Mouse (Mus musculus): ENCODE results near the gene Il10. TPM values are rescaled to one million over a fixed set of nuclear protein-coding genes. Genes with fewer than 3 reads are reported as not detected.

The Il10 gene
- total and polyA plus RNA-seq, 3 experiments = 236 to 903 (median 389) TPM

DNA sequence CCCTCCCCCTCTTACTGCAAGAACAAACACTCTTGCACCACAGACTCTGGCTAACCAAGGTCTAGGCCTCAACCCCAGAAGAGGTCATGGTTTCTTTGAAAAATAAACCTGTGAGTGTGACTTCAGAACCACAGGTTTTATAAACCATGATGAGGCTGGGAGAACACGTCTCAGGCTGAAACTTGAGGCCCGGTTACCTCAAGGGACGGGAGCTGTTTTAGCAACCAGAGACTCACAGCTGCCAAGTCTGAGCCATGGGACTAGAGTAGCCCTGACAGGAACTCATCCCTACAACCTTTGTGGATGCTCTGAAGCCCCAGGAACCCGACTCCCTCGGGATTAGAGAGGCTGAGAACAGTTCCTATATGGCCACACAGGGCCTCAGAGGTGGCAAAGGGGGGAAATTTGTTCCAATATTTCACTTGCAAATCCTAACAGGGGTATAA is 29.7 kb downstream of the Il10 start (continued):
- TF ChIP-seq E2F4 (IDR thresholded peaks at IDR 0.05; ENCODE audit: insufficient replicate concordance, low read depth, low read length) (0 out of 2 replicates have a peak, but pooled peaks have one; percentile 38), SMC3 (IDR thresholded peaks at IDR 0.05; ENCODE audit: low read depth, low read length) (peak; percentile 3; the same call in 1 of the 2 replicates), ZMIZ1 (IDR thresholded peaks at IDR 0.05; ENCODE audit: low read depth, low read length) (peak; percentile 63), SIN3A (IDR thresholded peaks at IDR 0.05; ENCODE audit: low read length) (peak; percentile 76; the same call in 1 of the 2 replicates), IRF4 (IDR thresholded peaks at IDR 0.05; ENCODE audit: low read depth, low read length) (peak; percentile 81), MAFK (IDR thresholded peaks at IDR 0.05; ENCODE audit: insufficient replicate concordance, low read length) (peak; percentile 81; the same call in 1 of the 2 replicates), USF2 (conservative IDR thresholded peaks at IDR 0.05; ENCODE audit: low read depth, low read length) (no peak), MYC (IDR thresholded peaks at IDR 0.05; ENCODE audit: low read depth, low read length) (no peak; the same call in none of the 2 replicates), TCF12 (IDR thresholded peaks at IDR 0.05; ENCODE audit: low read depth, low read length) (peak; percentile 69), BHLHE40 (IDR thresholded peaks at IDR 0.05; ENCODE audit: low read depth, low read length) (peak; percentile 94), ZNF384 (IDR thresholded peaks at IDR 0.05; ENCODE audit: low read depth, low read length) (peak; percentile 65), CHD2 (IDR thresholded peaks at IDR 0.05; ENCODE audit: low read length) (peak; percentile 89), KAT2A (IDR thresholded peaks at IDR 0.05; ENCODE audit: insufficient replicate concordance, low read length) (0 out of 2 replicates have a peak, but pooled peaks have one; percentile 70), USF1 (IDR thresholded peaks at IDR 0.05; ENCODE audit: low read depth, low read length) (no peak), PAX5 (IDR thresholded peaks at IDR 0.05; ENCODE audit: low read length) (no peak), TBP (conservative IDR thresholded peaks at IDR 0.05; ENCODE audit: low read depth, low read length) (0 out of 2 replicates have a peak, but pooled peaks have one; percentile 44), NRF1 (IDR thresholded peaks at IDR 0.05; ENCODE audit: low read depth, low read length) (no peak), MEF2A (IDR thresholded peaks at IDR 0.05; ENCODE audit: borderline replicate concordance, low read depth, low read length) (peak; percentile 58; the same call in 1 of the 2 replicates), CHD1 (IDR thresholded peaks at IDR 0.05; ENCODE audit: low read depth, low read length) (no peak), JUND (conservative IDR thresholded peaks at IDR 0.05; ENCODE audit: low read depth, low read length) (peak; percentile 65), MAX (IDR thresholded peaks at IDR 0.05; ENCODE audit: low read length) (peak; percentile 63; the same call in 1 of the 2 replicates), JUN (IDR thresholded peaks at IDR 0.05; ENCODE audit: insufficient read depth, low read depth, low read length) (peak; percentile 43; the same call in 1 of the 2 replicates)

DNA sequence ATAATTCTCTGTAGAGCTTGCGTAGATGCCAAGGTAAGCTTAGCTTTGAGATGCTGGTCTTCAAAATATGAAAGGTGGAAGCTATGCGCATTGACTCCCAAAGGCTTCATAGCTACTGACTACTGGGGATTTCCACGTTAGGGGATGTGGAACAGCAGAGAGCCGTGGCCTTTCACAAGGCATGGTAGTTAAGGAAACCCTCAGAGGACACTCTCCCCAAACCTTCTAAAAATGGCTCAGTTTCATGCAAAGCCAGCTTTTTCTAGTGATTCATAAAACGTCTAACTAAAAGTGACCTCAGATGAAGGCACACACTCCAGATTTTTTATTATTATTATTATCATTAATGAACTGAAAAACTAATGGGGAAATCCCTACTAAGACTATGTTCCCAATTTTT is 30.4 kb downstream of the Il10 start:
- in situ Hi-C loops (cut with MboI; ENCODE audit: low pct_ligation_motif_present, low pct_unique_long_range_greater_than_20kb, low sequenced_read_pairs) (loop anchor here (5.0 to 10.0 kb wide), 5 partner anchors 63 to 505 kb away; partner anchors contain the start of genes Gm29427 and Yod1), dilution Hi-C loops (cut with MboI; ENCODE audit: extremely low pct_ligation_motif_present, extremely low pct_unique_long_range_greater_than_20kb, low sequenced_read_pairs) (no loop called here)
- Histone ChIP-seq H3K4me2 (ENCODE audit: insufficient read depth, low read depth, poor library complexity, severe bottlenecking) (peak overlapping the region; percentile 72), H3K4me3 (replicated peaks in 1 of 3; ENCODE audit: low read depth in 2 of 3, low read length in 2 of 3, poor library complexity in 1 of 3) (no peak overlapping the region), H3K27me3 (replicated peaks) (no peaks in the 10 kb centered on the region), H3K36me3 (replicated peaks in 1 of 2; ENCODE audit: control insufficient read depth in 1 of 2, insufficient read depth in 1 of 2, low read length in 1 of 2) (peaks cover 9 to 16% of the 10 kb centered on the region in 2 experiments), H3K79me2 (replicated peaks; ENCODE audit: control insufficient read depth, extremely low read depth, insufficient read depth, poor library complexity, severe bottlenecking) (no peaks in the 10 kb centered on the region), H3K27ac (ENCODE audit: insufficient read depth, low read depth) (peak overlapping the region; percentile 99), H3K9me3 (replicated peaks; ENCODE audit: low read length) (no peaks in the 10 kb centered on the region), H3K4me1 (ENCODE audit: control insufficient read depth in 1 of 2, insufficient read depth in 2 of 2) (peaks cover 55 to 95% of the 10 kb centered on the region in 2 experiments), H3K9ac (ENCODE audit: insufficient read depth, low read depth) (peak overlapping the region; percentile 72)
- peak; percentile 87 for DNase-seq (ENCODE audit: extremely low read depth)
- peak; percentile 86; the same call in 1 of the 2 replicates for TF ChIP-seq IRF4 (IDR thresholded peaks at IDR 0.05; ENCODE audit: low read depth, low read length)
- peak; percentile 45; the same call in 1 of the 2 replicates for TF ChIP-seq SIN3A (IDR thresholded peaks at IDR 0.05; ENCODE audit: low read length)
- TF ChIP-seq NELFE (IDR thresholded peaks at IDR 0.05; ENCODE audit: low read depth, low read length) = 0 out of 2 replicates have a peak, but pooled peaks have one; percentile 8
- no peak for TF ChIP-seq PAX5 (IDR thresholded peaks at IDR 0.05; ENCODE audit: low read length)
- TF ChIP-seq TCF12 (IDR thresholded peaks at IDR 0.05; ENCODE audit: low read depth, low read length) = no peak; the same call in 1 of the 2 replicates
- no peak for TF ChIP-seq USF2 (conservative IDR thresholded peaks at IDR 0.05; ENCODE audit: low read depth, low read length)
- no peak for TF ChIP-seq USF1 (IDR thresholded peaks at IDR 0.05; ENCODE audit: low read depth, low read length)
- TF ChIP-seq ZC3H11A (IDR thresholded peaks at IDR 0.05; ENCODE audit: low read depth, low read length) = no peak
- TF ChIP-seq ELF1 (IDR thresholded peaks at IDR 0.05; ENCODE audit: low read depth, low read length) = no peak
- no peak for TF ChIP-seq HCFC1 (IDR thresholded peaks at IDR 0.05; ENCODE audit: low read depth, low read length)
- TF ChIP-seq POLR2A (IDR thresholded peaks at IDR 0.05; ENCODE audit: low read depth, low read length) = no peak
- no peak for TF ChIP-seq MXI1 (IDR thresholded peaks at IDR 0.05; ENCODE audit: low read depth, low read length)
- TF ChIP-seq CHD1 (IDR thresholded peaks at IDR 0.05; ENCODE audit: low read depth, low read length) = no peak
- peak; percentile 66; the same call in 1 of the 2 replicates for TF ChIP-seq MYC (IDR thresholded peaks at IDR 0.05; ENCODE audit: low read depth, low read length)
- TF ChIP-seq MAX (IDR thresholded peaks at IDR 0.05; ENCODE audit: low read length) = peak; percentile 48
- peak; percentile 44; the same call in 1 of the 2 replicates for TF ChIP-seq JUN (IDR thresholded peaks at IDR 0.05; ENCODE audit: insufficient read depth, low read depth, low read length)
- TF ChIP-seq MAFK (IDR thresholded peaks at IDR 0.05; ENCODE audit: insufficient replicate concordance, low read length) = peak; percentile 69
- no peak; the same call in 1 of the 2 replicates for TF ChIP-seq TBP (conservative IDR thresholded peaks at IDR 0.05; ENCODE audit: low read depth, low read length)
- TF ChIP-seq MAZ (IDR thresholded peaks at IDR 0.05; ENCODE audit: low read depth, low read length) = no peak; the same call in none of the 2 replicates
- no peak for TF ChIP-seq UBTF (IDR thresholded peaks at IDR 0.05; ENCODE audit: low read depth, low read length)
- TF ChIP-seq GABPA (IDR thresholded peaks at IDR 0.05; ENCODE audit: insufficient replicate concordance, low read depth, low read length) = no peak
- peak; percentile 7; the same call in 1 of the 2 replicates for TF ChIP-seq ZNF384 (IDR thresholded peaks at IDR 0.05; ENCODE audit: low read depth, low read length)
- TF ChIP-seq CHD2 (IDR thresholded peaks at IDR 0.05; ENCODE audit: low read length) = no peak
- no peak for TF ChIP-seq E2F4 (IDR thresholded peaks at IDR 0.05; ENCODE audit: insufficient replicate concordance, low read depth, low read length)
- peak; percentile 90 for TF ChIP-seq ETS1 (conservative IDR thresholded peaks at IDR 0.05; ENCODE audit: low read depth, low read length)
